Mouse (Mus musculus) ES-E14 (cell line): ENCODE data around the gene Prkag2.

Experiments
- CHD2 ChIP-seq: IDR thresholded peaks from 2 replicates; pipeline ENCODE4 v1.6.1; 2014; ENCODE audit warnings: mild to moderate bottlenecking, low read depth, low read length, inconsistent platforms
- MAFK ChIP-seq: IDR thresholded peaks from 2 replicates; pipeline ENCODE4 v1.6.1; 2014; ENCODE audit warnings: mild to moderate bottlenecking, low read depth, low read length, inconsistent platforms; ENCODE audit not compliant: insufficient read depth
- ZNF384 ChIP-seq: IDR thresholded peaks from 2 replicates; pipeline ENCODE4 v1.6.1; 2012; ENCODE audit warnings: low read depth, low read length, inconsistent platforms

GRCm38 (mm10) chr5:25146705-25147104 is 46.3 kb upstream of the Prkag2 start:
- no peak for TF ChIP-seq CHD2
- TF ChIP-seq ZNF384, result no peak
- TF ChIP-seq MAFK, result no peak
